Mouse (Mus musculus) kidney, postnatal 4 days (tissue): ENCODE measurements at regions not wholly inside any gene's neighbourhood (a gene's known extent, or its start where the extent isn't known, plus 50 kb on each side); places are given as distances from the start of the nearest gene placed in this dataset.
"Not testable (repeated sequence)": the region's sequence is repeated elsewhere in the genome, so short reads cannot be mapped to it uniquely, and the experiment has no call there.

ENCODE experiments used
- DNase-seq, 2 experiments: peaks; one replicate each; pipeline ENCODE4 v3.0.0; 2021; ENCODE audit warnings: mixed read lengths in 2 of 2

- DNase-seq: no peak
Observed at GRCm38 (mm10) chr10:111354607-111355006, 56.1 kb downstream of the Bbs10 start.

GRCm38 (mm10) chr10:111358340-111358739 is 59.9 kb downstream of the Bbs10 start:
- DNase-seq: not testable (repeated sequence)

- DNase-seq: no peak
Observed at GRCm38 (mm10) chr10:111361749-111362435, 63.4 kb downstream of the Bbs10 start.

- DNase-seq: no peak
Observed at GRCm38 (mm10) chr10:111363729-111364617, 65.5 kb downstream of the Bbs10 start.

- peak in 1 of 2 experiments; percentile 27 for DNase-seq
Observed at GRCm38 (mm10) chr10:111365011-111365410, 66.5 kb downstream of the Bbs10 start.

DNA sequence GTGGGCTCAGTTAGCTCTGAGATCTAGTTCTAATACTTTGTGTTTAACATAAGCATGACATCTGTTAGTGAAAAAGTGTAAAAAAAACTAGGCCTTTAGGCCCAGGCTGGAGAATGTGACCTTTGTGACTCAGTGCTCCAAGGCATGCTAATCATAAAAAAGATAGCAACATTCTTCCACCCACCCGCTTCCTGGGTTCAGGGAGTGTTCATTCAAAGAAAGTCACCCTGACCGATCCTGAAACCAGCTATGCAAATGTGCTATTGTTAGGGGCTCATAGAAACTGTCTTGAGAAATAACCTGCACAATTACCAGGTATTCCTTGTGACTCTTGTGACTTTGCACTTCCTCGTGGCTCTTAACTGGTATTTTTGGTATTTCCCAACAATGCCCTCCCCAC is 70.6 kb downstream of the Bbs10 start:
- DNase-seq: not testable (repeated sequence)

DNA sequence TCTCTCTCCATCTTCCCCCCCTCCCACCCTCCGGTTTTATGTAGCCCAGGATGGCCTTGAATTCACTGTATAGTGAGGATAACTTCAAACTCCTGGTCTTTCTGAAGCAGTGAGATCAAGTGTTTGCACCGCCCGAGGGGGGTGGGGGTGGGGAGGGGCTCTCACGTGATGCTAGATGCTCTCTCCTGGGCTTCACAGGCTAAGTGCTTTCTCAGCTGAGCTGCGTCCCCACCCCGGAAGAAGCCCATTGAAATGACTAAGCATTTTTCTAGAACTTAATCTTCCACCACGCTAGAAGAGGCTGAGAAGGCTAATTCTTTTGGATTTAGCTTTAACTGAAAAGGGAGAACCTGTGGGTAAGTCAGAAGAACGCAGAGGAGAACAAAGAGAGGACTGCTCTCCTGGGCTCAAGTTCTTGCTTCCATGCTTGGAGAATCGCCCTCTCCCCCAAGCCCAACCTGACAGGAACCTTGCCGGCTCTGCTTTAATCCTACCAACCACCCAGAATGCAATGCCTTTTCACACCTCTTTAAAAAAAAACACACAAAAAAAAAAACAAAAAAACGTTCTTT is 79.7 kb downstream of the Bbs10 start:
- peak; percentile 41 to 47 for DNase-seq

DNA sequence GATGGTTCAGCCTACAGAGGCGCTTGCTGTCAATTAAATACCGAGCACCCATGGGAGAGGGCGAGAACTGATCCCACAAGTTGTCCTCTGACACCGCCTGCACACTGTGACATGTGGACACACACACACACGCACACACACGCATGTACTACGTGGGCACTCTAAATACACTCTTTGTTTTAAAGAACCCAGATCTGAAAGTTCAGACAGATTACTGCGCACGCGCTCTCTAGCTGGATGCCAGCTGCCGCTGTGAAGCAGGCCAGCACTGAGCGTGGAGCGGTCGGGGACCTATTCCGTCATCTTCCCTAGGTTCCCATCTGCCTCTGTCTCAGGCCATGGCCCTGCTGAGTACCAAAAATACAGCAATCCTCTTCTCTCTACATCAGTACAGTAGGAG is 83.2 kb downstream of the Bbs10 start:
- DNase-seq: peak in 1 of 2 experiments; percentile 19

- no peak for DNase-seq
Observed at GRCm38 (mm10) chr10:111382206-111382930, 83.9 kb downstream of the Bbs10 start.

DNA sequence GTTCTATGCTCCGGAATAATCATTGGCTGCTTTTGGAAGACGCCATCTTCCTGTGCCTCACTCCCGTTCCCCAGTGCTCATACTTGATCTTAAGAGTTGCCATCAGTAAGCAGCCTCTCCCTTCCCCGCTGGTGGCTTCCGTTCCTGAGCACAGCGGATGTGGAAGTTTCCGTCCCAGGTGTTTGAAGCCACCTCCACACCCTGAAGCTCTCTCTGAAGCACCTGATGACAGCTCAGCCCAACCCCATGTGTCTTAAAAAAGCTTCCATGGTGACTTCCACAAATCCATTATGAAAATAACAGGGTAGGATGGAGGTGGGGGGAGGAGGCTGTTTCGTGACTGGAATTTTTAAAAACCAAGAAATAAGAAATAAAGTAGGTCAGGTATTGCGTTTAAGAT is 87.1 kb downstream of the Bbs10 start:
- no peak for DNase-seq

DNA sequence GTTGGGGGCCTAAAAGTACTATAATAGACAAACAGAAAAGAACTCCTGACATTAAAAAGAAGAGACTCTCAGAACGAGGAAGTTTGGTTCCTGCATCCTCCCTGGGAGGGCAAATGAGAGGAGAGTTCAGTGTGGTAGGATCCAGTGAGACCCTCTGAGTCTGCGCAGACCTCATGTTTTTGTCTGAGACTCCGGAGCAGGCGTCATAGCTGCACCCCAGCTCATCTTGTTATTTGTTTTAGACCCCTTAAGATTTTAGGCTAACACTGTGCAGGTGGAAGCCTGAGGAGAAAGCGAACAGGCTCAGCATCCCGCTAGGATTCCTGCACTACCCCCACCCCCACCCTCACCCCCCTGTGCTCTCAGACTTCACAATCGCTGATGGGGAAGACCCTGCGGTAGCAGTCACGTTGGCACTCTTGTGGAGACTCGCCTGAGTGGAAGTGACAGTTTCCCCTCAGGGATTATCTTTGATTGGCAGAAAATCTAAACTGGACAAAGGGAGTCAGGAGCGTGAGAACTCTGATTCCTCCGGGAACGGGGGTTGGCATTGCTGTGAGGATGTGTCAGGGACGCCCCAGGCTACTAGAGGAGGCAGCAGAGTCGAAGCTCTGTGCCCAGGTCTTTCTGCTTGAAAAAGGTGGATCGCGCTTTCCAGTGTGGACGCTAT is 85.0 kb upstream of the Nap1l1 start:
- no peak for DNase-seq

- DNase-seq: no peak
Observed at GRCm38 (mm10) chr10:111388545-111389320, 84.3 kb upstream of the Nap1l1 start.

DNA sequence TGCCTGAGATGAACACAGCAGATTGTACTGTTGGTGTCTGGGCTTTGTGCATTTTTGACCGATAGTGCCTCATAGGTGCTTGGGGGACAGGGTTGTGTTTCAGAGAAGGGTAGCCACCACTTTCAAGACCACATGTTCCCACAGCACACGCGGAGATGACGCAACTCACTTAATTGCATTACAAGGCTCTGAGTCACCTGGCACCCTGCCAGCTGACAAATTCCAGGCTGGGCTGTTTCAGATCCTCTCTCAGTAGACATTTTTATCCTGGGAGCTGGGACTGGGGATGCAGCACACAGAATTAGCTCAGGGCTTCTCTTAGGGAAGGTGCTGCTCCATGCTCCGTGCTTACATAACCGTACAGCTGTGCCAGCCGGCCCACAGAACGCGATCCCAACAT is 83.1 kb upstream of the Nap1l1 start:
- DNase-seq: peak; percentile 84 to 90

- no peak for DNase-seq
Observed at GRCm38 (mm10) chr10:111394421-111394820, 78.6 kb upstream of the Nap1l1 start.

DNA sequence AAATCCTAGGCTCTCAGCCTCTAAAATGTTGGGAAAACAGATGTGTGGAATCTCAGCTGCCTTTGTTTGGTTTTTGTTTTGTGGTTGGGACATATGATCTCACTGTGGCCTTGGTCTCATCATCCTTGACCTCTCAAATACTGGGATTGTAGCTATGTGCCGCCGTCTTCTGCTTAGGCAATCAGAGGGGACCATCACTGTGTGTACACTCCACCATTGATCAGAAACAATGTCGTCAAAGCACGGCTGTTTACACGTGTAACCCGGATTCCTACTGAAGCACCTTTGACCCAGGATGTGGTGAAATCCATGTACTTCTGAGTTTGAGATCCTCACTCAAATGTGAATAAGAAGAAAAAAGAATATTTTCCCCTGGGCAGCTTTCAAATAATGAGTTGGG is 68.0 kb upstream of the Nap1l1 start:
- no peak for DNase-seq

DNA sequence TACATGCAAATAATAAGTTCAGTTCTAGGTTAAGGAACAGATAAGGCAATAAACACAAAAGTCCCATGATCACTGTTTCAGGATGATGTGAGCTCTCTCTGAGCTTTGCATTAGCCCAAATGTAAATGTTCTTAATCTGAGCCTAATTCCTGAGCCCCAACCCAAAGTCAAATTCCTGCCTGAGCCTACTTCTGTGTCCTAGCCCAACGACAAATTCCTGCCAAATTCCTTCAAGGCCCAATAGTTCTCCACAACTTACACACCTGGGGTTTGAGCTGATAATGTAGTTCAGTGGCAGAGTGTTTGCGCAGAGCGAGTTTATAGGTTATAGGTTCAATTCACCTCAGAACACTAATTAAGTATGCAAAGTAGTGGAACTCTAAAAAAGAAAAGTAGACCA is 64.1 kb upstream of the Nap1l1 start:
- DNase-seq: no peak

- DNase-seq: no peak
Observed at GRCm38 (mm10) chr10:111409497-111409896, 63.5 kb upstream of the Nap1l1 start.

DNA sequence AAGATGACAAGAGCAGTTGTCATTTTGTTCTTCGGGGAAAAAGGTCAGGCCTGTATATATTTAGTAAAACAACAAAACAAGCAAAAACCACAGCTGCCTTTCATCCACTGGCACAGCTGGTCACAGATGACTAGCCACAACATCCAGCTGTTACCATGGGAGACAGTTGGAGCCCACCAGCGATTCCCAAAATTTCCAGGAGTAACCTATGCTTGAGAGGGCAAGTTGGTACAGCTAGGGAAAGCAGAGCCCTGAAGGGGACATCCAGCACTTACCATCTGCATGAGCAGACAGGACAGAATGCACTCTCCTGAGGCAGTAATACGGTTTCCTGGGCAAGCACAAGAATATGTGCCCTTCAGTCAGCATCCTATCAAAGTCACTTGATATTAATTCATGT is 62.9 kb upstream of the Nap1l1 start:
- peak in 1 of 2 experiments; percentile 14 for DNase-seq

DNA sequence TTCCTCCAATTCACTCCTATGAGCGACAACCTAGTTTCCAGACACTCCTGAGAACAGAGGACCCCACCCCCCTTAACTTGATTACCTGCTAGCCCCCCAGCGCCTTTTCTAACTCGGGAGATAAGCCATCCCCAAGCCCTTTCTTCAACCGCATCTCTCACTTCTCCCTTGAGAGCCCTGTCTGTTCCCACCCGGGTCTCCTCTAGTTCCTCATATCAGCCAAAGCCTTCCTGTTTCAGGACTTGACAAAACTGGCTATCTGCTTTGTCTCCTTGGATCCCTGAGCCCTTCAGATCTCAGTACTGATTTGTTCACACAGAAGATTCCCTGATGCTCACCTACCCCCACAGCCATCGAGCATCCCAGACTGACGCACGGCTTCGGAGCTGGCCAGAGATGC is 61.5 kb upstream of the Nap1l1 start:
- DNase-seq: no peak

- DNase-seq: no peak
Observed at GRCm38 (mm10) chr10:111416611-111417130, 56.4 kb upstream of the Nap1l1 start.
